Mouse (Mus musculus): Measurements from ENCODE around the gene Egfl8. TPM values are rescaled to one million over a fixed set of nuclear protein-coding genes. Genes with fewer than 3 reads are reported as not detected.

Gene Egfl8
- polyA plus RNA-seq, 1 experiment from 2014 or later, result 2.8 TPM

DNA sequence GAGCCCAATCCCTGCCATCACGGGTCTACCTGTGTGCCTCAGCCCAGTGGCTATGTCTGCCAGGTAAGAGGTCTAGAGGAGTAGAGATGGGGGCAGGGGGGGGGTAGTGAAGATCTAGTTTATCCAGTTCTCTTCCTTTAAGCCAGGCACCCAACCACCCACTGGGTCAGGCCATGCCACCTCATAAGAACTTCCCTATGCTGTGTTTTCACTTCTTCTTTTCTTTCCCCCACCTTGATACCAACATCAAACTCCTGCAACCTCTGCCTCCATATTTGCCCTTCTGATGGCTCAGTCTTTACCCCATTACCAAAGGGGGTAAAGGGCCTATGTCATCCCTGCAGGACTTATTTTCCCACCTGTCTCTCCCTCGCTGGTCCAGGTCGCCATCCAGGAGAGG is 37.7 kb downstream of the Egfl8 start:
- Histone ChIP-seq H3K27ac (ENCODE audit: low read depth) (no peak overlapping the region), H3K36me3 (ENCODE audit: control insufficient read depth, insufficient read depth, low read length) (no peaks in the 10 kb centered on the region), H3K4me3 (ENCODE audit: low read depth, low read length) (no peak overlapping the region), H3K9ac (ENCODE audit: low read length) (no peak overlapping the region), H3K27me3 (replicated peaks; ENCODE audit: control insufficient read depth, insufficient read depth, low read length) (no peaks in the 10 kb centered on the region), H3K9me3 (ENCODE audit: control insufficient read depth, low read length) (no peaks in the 10 kb centered on the region), H3K4me2 (ENCODE audit: low read length) (no peak overlapping the region), H3K4me1 (replicated peaks; ENCODE audit: control insufficient read depth, insufficient read depth, low read length) (no peaks in the 10 kb centered on the region)
- ATAC-seq (replicated peaks; ENCODE audit: low FRiP score, low TSS enrichment, low read depth) (no peak), DNase-seq (ENCODE audit: low spot score) (no peak)
- WGBS, result 88% methylated on average over 3 of the region's 3 CpGs

DNA sequence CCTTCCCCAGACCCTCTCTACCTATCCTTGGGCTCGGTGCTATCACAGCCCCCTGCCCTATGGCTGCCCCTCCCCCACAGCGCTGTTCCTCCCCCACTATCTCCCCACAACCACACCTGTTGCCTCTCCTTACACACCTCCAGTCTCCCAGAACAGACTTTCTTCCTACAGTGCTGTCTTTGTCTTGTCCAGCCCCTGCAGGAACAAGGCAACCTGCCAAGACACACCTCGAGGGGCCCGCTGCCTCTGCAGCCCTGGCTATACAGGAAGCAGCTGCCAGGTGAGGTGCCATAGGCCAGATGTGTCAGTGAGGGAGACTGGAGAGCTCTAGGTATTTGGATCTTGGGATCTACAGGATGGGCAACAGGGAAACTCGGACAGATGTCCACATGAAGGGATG is 39.2 kb downstream of the Egfl8 start:
- Histone ChIP-seq H3K9me3 (ENCODE audit: control insufficient read depth, low read length) (no peaks in the 10 kb centered on the region), H3K9ac (ENCODE audit: low read length) (no peak overlapping the region), H3K4me1 (replicated peaks; ENCODE audit: control insufficient read depth, insufficient read depth, low read length) (no peaks in the 10 kb centered on the region), H3K4me3 (ENCODE audit: low read depth, low read length) (no peak overlapping the region), H3K27me3 (replicated peaks; ENCODE audit: control insufficient read depth, insufficient read depth, low read length) (no peaks in the 10 kb centered on the region), H3K36me3 (ENCODE audit: control insufficient read depth, insufficient read depth, low read length) (no peaks in the 10 kb centered on the region), H3K4me2 (ENCODE audit: low read length) (no peak overlapping the region), H3K27ac (ENCODE audit: low read depth) (peak overlapping the region; percentile 10; the same call in 1 of the 2 replicates)
- ATAC-seq (replicated peaks; ENCODE audit: low FRiP score, low TSS enrichment, low read depth), result peak; percentile 52
- WGBS, result 66% methylated on average over 5 of the region's 5 CpGs
- no peak for DNase-seq (ENCODE audit: low spot score)

DNA sequence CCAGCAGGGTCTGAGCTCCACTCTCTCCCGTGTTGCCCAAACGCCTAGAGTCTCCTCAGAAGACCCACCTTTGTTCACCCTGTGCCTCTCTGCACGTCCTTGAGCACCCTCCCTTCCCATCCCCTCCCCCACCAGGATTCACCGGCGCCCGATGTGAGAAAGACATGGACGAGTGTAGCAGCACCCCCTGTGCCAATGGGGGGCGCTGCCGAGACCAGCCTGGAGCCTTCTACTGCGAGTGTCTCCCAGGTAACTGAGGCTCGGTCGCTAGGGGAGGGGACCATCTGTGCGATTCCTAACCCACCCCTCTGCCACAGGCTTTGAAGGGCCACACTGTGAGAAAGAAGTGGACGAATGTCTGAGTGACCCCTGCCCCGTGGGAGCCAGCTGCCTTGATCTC is 43.4 kb downstream of the Egfl8 start:
- Histone ChIP-seq H3K27me3 (replicated peaks; ENCODE audit: control insufficient read depth, insufficient read depth, low read length) (no peaks in the 10 kb centered on the region), H3K4me1 (replicated peaks; ENCODE audit: control insufficient read depth, insufficient read depth, low read length) (no peaks in the 10 kb centered on the region), H3K27ac (ENCODE audit: low read depth) (no peak overlapping the region), H3K4me2 (ENCODE audit: low read length) (no peak overlapping the region), H3K9me3 (ENCODE audit: control insufficient read depth, low read length) (no peaks in the 10 kb centered on the region), H3K9ac (ENCODE audit: low read length) (no peak overlapping the region), H3K36me3 (ENCODE audit: control insufficient read depth, insufficient read depth, low read length) (no peaks in the 10 kb centered on the region), H3K4me3 (ENCODE audit: low read depth, low read length) (no peak overlapping the region)
- WGBS, result 22% methylated on average over 15 of the region's 15 CpGs
- ATAC-seq (replicated peaks; ENCODE audit: low FRiP score, low TSS enrichment, low read depth) (no peak), DNase-seq (ENCODE audit: low spot score) (no peak)

DNA sequence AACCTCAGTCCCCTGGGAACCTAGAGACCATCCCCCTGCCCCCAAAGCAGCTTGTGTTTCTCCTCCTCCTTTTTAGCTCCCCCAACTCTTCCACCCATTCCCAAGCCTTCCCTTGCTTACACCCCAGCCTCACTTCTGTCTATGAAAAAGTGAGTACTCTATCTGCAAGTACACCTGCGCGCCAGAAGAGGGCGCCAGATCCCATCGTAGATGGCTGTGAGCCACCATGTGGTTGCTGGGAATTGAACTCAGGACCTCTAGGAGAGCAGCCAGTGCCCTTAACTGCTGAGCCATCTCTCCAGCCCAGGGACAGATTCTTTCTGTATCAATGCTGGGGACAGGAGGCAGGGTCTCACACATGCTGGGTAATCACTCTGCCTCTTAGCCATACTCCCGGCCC is 43.9 kb downstream of the Egfl8 start:
- no peak overlapping the region for H3K9ac ChIP-seq (ENCODE audit: low read length)
- H3K4me2 ChIP-seq (ENCODE audit: low read length), result no peak overlapping the region
- H3K9me3 ChIP-seq (ENCODE audit: control insufficient read depth, low read length), result no peaks in the 10 kb centered on the region
- no peaks in the 10 kb centered on the region for H3K4me1 ChIP-seq (replicated peaks; ENCODE audit: control insufficient read depth, insufficient read depth, low read length)
- H3K27me3 ChIP-seq (replicated peaks; ENCODE audit: control insufficient read depth, insufficient read depth, low read length), result no peaks in the 10 kb centered on the region
- ATAC-seq (replicated peaks; ENCODE audit: low FRiP score, low TSS enrichment, low read depth) (no peak), DNase-seq (ENCODE audit: low spot score) (no peak)
- H3K4me3 ChIP-seq (ENCODE audit: low read depth, low read length), result no peak overlapping the region
- no peak overlapping the region for H3K27ac ChIP-seq (ENCODE audit: low read depth)
- WGBS, result 15% methylated on average over 5 of the region's 5 CpGs
- no peaks in the 10 kb centered on the region for H3K36me3 ChIP-seq (ENCODE audit: control insufficient read depth, insufficient read depth, low read length)

DNA sequence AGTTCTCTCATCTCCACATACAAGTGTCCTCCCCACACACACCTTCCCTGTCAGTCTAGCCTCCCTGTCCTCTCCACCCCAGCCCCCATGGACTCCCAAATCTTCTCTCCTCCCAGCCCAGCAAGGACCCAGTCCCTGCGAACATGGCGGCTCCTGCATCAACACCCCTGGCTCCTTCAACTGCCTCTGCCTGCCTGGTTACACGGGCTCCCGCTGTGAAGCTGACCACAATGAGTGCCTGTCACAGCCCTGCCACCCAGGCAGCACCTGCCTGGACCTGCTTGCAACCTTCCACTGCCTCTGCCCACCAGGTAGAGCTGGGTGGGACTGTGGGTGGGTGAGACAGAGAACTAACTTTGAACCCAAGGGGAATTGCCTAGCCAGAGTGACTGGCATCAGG is 45.9 kb downstream of the Egfl8 start:
- no peak overlapping the region for H3K4me2 ChIP-seq (ENCODE audit: low read length)
- 75% methylated on average over 4 of the region's 4 CpGs for WGBS
- H3K27ac ChIP-seq (ENCODE audit: low read depth), result no peak overlapping the region
- DNase-seq (ENCODE audit: low spot score), result no peak
- no peaks in the 10 kb centered on the region for H3K36me3 ChIP-seq (ENCODE audit: control insufficient read depth, insufficient read depth, low read length)
- no peak for ATAC-seq (replicated peaks; ENCODE audit: low FRiP score, low TSS enrichment, low read depth)
- H3K4me3 ChIP-seq (ENCODE audit: low read depth, low read length), result no peak overlapping the region
- no peak overlapping the region for H3K9ac ChIP-seq (ENCODE audit: low read length)
- H3K27me3 ChIP-seq (replicated peaks; ENCODE audit: control insufficient read depth, insufficient read depth, low read length), result no peaks in the 10 kb centered on the region
- no peaks in the 10 kb centered on the region for H3K9me3 ChIP-seq (ENCODE audit: control insufficient read depth, low read length)
- H3K4me1 ChIP-seq (replicated peaks; ENCODE audit: control insufficient read depth, insufficient read depth, low read length), result peaks cover 4% of the 10 kb centered on the region; the same call in 1 of the 2 replicates

DNA sequence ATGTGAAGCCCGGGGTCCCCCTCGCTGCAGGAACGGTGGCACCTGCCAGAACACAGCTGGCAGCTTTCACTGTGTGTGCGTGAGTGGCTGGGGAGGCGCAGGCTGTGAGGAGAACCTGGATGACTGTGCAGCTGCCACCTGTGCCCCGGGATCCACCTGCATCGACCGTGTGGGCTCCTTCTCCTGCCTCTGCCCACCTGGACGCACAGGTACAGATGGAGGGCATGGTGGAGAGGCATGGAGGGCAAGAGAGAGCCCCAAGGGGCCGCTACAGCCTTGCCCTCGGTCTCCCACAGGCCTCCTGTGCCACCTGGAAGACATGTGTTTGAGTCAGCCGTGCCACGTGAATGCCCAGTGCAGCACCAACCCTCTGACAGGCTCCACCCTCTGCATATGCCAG is 47.4 kb downstream of the Egfl8 start:
- peaks cover 15% of the 10 kb centered on the region; the same call in 1 of the 2 replicates for H3K4me1 ChIP-seq (replicated peaks; ENCODE audit: control insufficient read depth, insufficient read depth, low read length)
- H3K9me3 ChIP-seq (ENCODE audit: control insufficient read depth, low read length), result no peaks in the 10 kb centered on the region
- H3K27me3 ChIP-seq (replicated peaks; ENCODE audit: control insufficient read depth, insufficient read depth, low read length), result no peaks in the 10 kb centered on the region
- no peak overlapping the region for H3K4me3 ChIP-seq (ENCODE audit: low read depth, low read length)
- no peaks in the 10 kb centered on the region for H3K36me3 ChIP-seq (ENCODE audit: control insufficient read depth, insufficient read depth, low read length)
- H3K9ac ChIP-seq (ENCODE audit: low read length), result no peak overlapping the region
- WGBS, result 77% methylated on average over 13 of the region's 13 CpGs
- DNase-seq (ENCODE audit: low spot score), result no peak
- H3K4me2 ChIP-seq (ENCODE audit: low read length), result no peak overlapping the region
- H3K27ac ChIP-seq (ENCODE audit: low read depth), result no peak overlapping the region
- no peak for ATAC-seq (replicated peaks; ENCODE audit: low FRiP score, low TSS enrichment, low read depth)

DNA sequence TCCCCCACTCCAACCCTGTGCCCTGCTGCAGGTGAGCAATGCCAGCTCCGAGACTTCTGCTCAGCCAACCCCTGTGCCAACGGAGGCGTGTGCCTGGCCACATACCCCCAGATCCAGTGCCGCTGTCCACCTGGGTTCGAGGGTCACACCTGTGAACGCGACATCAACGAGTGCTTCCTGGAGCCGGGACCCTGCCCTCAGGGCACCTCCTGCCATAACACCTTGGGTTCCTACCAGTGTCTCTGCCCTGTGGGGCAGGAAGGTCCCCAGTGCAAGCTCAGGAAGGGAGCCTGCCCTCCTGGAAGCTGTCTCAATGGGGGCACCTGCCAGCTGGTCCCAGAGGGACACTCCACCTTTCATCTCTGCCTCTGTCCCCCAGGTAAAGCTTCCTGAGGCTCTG is 48.5 kb downstream of the Egfl8 start:
- Histone ChIP-seq H3K4me2 (ENCODE audit: low read length) (no peak overlapping the region), H3K27me3 (replicated peaks; ENCODE audit: control insufficient read depth, insufficient read depth, low read length) (no peaks in the 10 kb centered on the region), H3K27ac (ENCODE audit: low read depth) (no peak overlapping the region), H3K4me1 (replicated peaks; ENCODE audit: control insufficient read depth, insufficient read depth, low read length) (peaks cover 15% of the 10 kb centered on the region; the same call in 1 of the 2 replicates), H3K4me3 (ENCODE audit: low read depth, low read length) (no peak overlapping the region), H3K9me3 (ENCODE audit: control insufficient read depth, low read length) (no peaks in the 10 kb centered on the region), H3K9ac (ENCODE audit: low read length) (no peak overlapping the region), H3K36me3 (ENCODE audit: control insufficient read depth, insufficient read depth, low read length) (no peaks in the 10 kb centered on the region)
- no peak for ATAC-seq (replicated peaks; ENCODE audit: low FRiP score, low TSS enrichment, low read depth)
- no peak for DNase-seq (ENCODE audit: low spot score)
- 60% methylated on average over 9 of the region's 9 CpGs for WGBS

DNA sequence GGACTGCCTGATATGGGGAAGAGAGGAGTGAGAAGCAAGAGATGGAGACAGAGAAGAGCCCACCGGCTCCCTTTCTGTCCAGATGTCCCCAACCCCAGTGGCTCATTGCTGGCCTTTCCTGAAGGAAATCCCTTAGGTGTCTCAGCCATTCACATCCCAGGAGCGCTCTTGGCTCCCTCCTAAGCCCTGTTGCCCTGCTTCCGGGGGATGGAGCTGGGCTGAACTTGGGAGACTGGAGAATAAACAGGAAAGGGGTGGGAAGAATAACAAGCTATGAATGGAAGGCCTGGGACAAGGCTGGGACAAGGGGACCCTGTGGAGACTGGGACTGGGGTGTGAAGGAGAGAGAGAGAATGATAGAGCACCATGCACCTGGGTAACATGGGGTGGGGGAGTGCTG is 51.0 kb downstream of the Egfl8 start:
- H3K9ac ChIP-seq (ENCODE audit: low read length), result no peak overlapping the region
- ATAC-seq (replicated peaks; ENCODE audit: low FRiP score, low TSS enrichment, low read depth) (no peak), DNase-seq (ENCODE audit: low spot score) (no peak)
- no peaks in the 10 kb centered on the region for H3K36me3 ChIP-seq (ENCODE audit: control insufficient read depth, insufficient read depth, low read length)
- 36% methylated on average over 3 of the region's 3 CpGs for WGBS
- H3K4me3 ChIP-seq (ENCODE audit: low read depth, low read length), result 0 out of 2 replicates have a peak overlapping the region, but pooled peaks have one; percentile 8
- peak overlapping the region; percentile 26; the same call in 1 of the 2 replicates for H3K4me2 ChIP-seq (ENCODE audit: low read length)
- no peaks in the 10 kb centered on the region for H3K27me3 ChIP-seq (replicated peaks; ENCODE audit: control insufficient read depth, insufficient read depth, low read length)
- H3K9me3 ChIP-seq (ENCODE audit: control insufficient read depth, low read length), result no peaks in the 10 kb centered on the region
- peaks cover 15% of the 10 kb centered on the region; the same call in 1 of the 2 replicates for H3K4me1 ChIP-seq (replicated peaks; ENCODE audit: control insufficient read depth, insufficient read depth, low read length)
- H3K27ac ChIP-seq (ENCODE audit: low read depth), result peak overlapping the region; percentile 47

DNA sequence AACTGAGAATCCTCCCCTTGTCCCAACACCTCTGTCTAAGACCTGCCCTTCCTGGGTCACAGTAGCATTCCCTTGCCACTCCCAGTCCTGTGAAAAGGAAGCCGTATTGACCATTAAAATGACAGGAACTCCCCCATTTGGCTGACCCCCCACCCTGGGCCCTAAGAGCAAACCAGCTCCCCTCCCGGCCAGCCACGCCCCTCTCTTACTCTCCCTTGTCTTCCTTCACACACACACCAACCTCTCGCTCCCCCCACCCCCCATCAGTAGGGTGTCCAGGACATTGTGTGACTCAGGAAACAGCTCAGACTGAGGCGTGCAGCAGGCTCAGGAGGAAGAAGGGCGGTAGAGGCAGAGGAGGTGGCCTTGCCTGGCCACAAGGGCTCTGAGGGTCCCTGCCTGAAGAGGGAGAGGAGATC is 51.8 kb downstream of the Egfl8 start, which contains the start of gene Notch4:
Notch4 (plus strand) TSS at position 266 of the 419 bp plus-strand sequence.
- WGBS, result 10% methylated on average over 6 of the region's 6 CpGs
- H3K4me3 ChIP-seq (ENCODE audit: low read depth, low read length), result 0 out of 2 replicates have a peak within 1 kb of the TSS, but pooled peaks have one; percentile 8
- H3K9ac ChIP-seq (ENCODE audit: low read length), result no peak within 1 kb of the TSS; the same call in 1 of the 2 replicates
- no peaks in the 10 kb centered on the region for H3K36me3 ChIP-seq (ENCODE audit: control insufficient read depth, insufficient read depth, low read length)
- ATAC-seq (replicated peaks; ENCODE audit: low FRiP score, low TSS enrichment, low read depth) (no peak), DNase-seq (ENCODE audit: low spot score) (peak; percentile 59)
- H3K27me3 ChIP-seq (replicated peaks; ENCODE audit: control insufficient read depth, insufficient read depth, low read length), result no peaks in the 10 kb centered on the region
- no peaks in the 10 kb centered on the region for H3K9me3 ChIP-seq (ENCODE audit: control insufficient read depth, low read length)
- peaks cover 15% of the 10 kb centered on the region; the same call in 1 of the 2 replicates for H3K4me1 ChIP-seq (replicated peaks; ENCODE audit: control insufficient read depth, insufficient read depth, low read length)
- H3K27ac ChIP-seq (ENCODE audit: low read depth), result peak within 1 kb of the TSS; percentile 47
- H3K4me2 ChIP-seq (ENCODE audit: low read length), result peak within 1 kb of the TSS; percentile 26

Measured in intestine, embryonic 14.5 days (tissue).